Mouse (Mus musculus) G1E (cell line): ENCODE results near the gene Igfbp4. TPM values are rescaled to one million over a fixed set of nuclear protein-coding genes. Genes with fewer than 3 reads are reported as not detected.

Experiments
- ATAC-seq: 2 replicates; pipeline ENCODE4 v1.8.0; 2016; ENCODE audit warnings: mild to moderate bottlenecking; ENCODE audit not compliant: insufficient number of reproducible peaks, poor library complexity, low FRiP score, severe bottlenecking; ENCODE audit errors: extremely low read depth
- DNase-seq: peaks from one replicate; pipeline ENCODE4 v3.0.0; 2012; ENCODE audit warnings: low spot score
- H3K27me3 ChIP-seq: 2 replicates; pipeline ENCODE4 v1.6.1; 2012; ENCODE audit warnings: mild to moderate bottlenecking, low read length, inconsistent platforms; ENCODE audit not compliant: insufficient read depth
- H3K36me3 ChIP-seq: replicated peaks from 2 replicates; pipeline ENCODE3; 2012; ENCODE audit warnings: mild to moderate bottlenecking, inconsistent platforms
- H3K4me1 ChIP-seq: 2 replicates; pipeline ENCODE4 v1.6.1; 2012; ENCODE audit warnings: low read depth, low read length, inconsistent platforms, mixed read lengths; ENCODE audit not compliant: insufficient read depth
- H3K4me3 ChIP-seq: 2 replicates; pipeline ENCODE4 v1.5.1; 2012; ENCODE audit warnings: low read depth, mild to moderate bottlenecking, inconsistent platforms, low read length, moderate library complexity, mixed read lengths
- H3K9me3 ChIP-seq: replicated peaks from 2 replicates; pipeline ENCODE4 v1.6.1; 2012; ENCODE audit warnings: inconsistent platforms
- CTCF ChIP-seq: IDR thresholded peaks from 2 replicates; pipeline ENCODE4 v1.5.1; 2012; ENCODE audit warnings: low read depth, low read length, inconsistent platforms, mixed read lengths
- GATA1 ChIP-seq: IDR thresholded peaks from 2 replicates; pipeline ENCODE4 v1.6.1; 2012; ENCODE audit warnings: borderline replicate concordance, low read length, inconsistent platforms, mixed read lengths
- GATA2 ChIP-seq: IDR thresholded peaks from 2 replicates; pipeline ENCODE4 v1.6.1; 2012; ENCODE audit warnings: low read depth, low read length, inconsistent platforms, borderline replicate concordance
- POLR2AphosphoS5 ChIP-seq: IDR thresholded peaks from 2 replicates; pipeline ENCODE4 v1.6.1; 2012; ENCODE audit warnings: low read depth, low read length, inconsistent platforms; ENCODE audit not compliant: insufficient replicate concordance
- TAL1 ChIP-seq: conservative IDR thresholded peaks from 2 replicates; pipeline ENCODE4 v1.6.1; 2012; ENCODE audit warnings: low read depth, low read length, inconsistent platforms, mixed read lengths
- polyA plus RNA-seq: library from polyadenylated mRNA; stranded (reverse); fragments of >175 nt; gene quantifications from 2 replicates; pipeline ENCODE4 v1.2.3, GENCODE M21; 2012
- total RNA-seq, 2 experiments: library from RNA; stranded (forward) in 1 of 2; stranded (reverse) in 1 of 2; fragments of 200-1000 nt in 1 of 2; fragments of >200 nt in 1 of 2; fragmentation: Nextera tagmentation in 1 of 2; gene quantifications; 2 replicates each; pipeline ENCODE4 v1.2.3; 2014 to 2017

Igfbp4 gene
- total and polyA plus RNA-seq, 3 experiments = 0.98 to 2.2 TPM; not detected in 1

GRCm38 (mm10) chr11:99045159-99045889 is 4.3 kb downstream of the Igfbp4 start:
- Histone ChIP-seq H3K4me1 (peaks cover 16% of the 10 kb centered on the region), H3K9me3 (no peaks in the 10 kb centered on the region; the same call in 1 of the 2 replicates), H3K4me3 (no peak overlapping the region), H3K36me3 (peaks cover 2% of the 10 kb centered on the region), H3K27me3 (peaks cover 89% of the 10 kb centered on the region)
- DNase-seq (no peak), ATAC-seq (no peak)
- TF ChIP-seq GATA1 (no peak), GATA2 (no peak), POLR2AphosphoS5 (no peak), CTCF (no peak), TAL1 (no peak)

DNA sequence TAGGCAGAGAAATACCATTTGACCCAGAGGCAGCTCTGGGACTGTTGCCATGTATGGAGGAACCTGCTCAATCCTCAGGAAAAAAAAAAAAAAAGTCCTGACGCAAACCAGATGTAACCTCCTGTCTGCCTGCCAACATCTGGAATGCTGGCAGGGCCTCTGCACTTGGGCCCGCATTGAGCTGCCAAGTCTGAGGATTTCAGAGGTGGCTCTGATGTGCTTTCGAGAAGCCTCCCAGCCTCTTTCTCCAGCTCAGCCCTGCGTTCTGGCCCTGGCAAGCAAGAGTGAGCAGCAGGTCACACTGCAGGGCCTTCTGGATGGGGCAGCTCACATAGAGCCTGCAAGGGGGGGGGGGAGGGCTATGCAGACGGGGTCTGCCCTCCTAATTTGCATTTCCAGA is 6.1 kb downstream of the Igfbp4 start:
- Histone ChIP-seq H3K4me3 (no peak overlapping the region), H3K4me1 (no peaks in the 10 kb centered on the region), H3K36me3 (peaks cover 2% of the 10 kb centered on the region), H3K9me3 (no peaks in the 10 kb centered on the region), H3K27me3 (peaks cover 84% of the 10 kb centered on the region)
- TF ChIP-seq GATA2 (no peak), GATA1 (no peak), POLR2AphosphoS5 (no peak), TAL1 (no peak), CTCF (no peak)
- no peak for ATAC-seq
- no peak for DNase-seq

GRCm38 (mm10) chr11:99047643-99048042 is 6.6 kb downstream of the Igfbp4 start:
- no peak overlapping the region for H3K4me3 ChIP-seq
- peaks cover 81% of the 10 kb centered on the region for H3K27me3 ChIP-seq
- H3K36me3 ChIP-seq = peaks cover 2% of the 10 kb centered on the region
- TF ChIP-seq CTCF = no peak
- no peak for TF ChIP-seq GATA1
- TF ChIP-seq POLR2AphosphoS5 = no peak
- no peak for TF ChIP-seq TAL1
- TF ChIP-seq GATA2 = no peak
- no peaks in the 10 kb centered on the region for H3K4me1 ChIP-seq
- H3K9me3 ChIP-seq = no peaks in the 10 kb centered on the region
- no peak for ATAC-seq
- no peak for DNase-seq

DNA sequence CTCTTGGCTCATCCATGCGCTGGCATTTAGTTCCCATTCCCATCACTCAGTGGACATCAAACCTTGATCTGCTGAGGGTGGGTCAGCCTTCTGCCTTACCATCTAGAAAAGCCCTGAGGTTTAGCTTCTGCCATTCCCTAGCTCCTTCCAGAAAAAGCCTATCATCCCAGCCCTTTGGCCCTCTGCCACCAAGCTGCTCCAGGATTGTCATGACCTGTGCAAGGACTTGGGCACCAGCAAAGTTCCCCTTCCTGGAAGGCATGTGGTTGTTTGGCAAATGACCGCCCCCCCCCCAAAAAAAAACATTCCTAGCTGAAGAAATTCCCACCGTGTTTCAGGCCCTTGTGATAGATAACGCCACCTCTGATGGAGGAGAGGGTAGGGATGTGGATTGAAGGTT is 14.1 kb downstream of the Igfbp4 start:
- no peak for ATAC-seq
- Histone ChIP-seq H3K4me1 (peaks cover 4% of the 10 kb centered on the region), H3K9me3 (peaks cover 3% of the 10 kb centered on the region; the same call in 1 of the 2 replicates), H3K27me3 (peaks cover 53% of the 10 kb centered on the region), H3K36me3 (no peaks in the 10 kb centered on the region), H3K4me3 (no peak overlapping the region)
- DNase-seq = no peak
- no peak for TF ChIP-seq TAL1
- no peak for TF ChIP-seq GATA2
- no peak for TF ChIP-seq GATA1
- no peak for TF ChIP-seq CTCF
- no peak for TF ChIP-seq POLR2AphosphoS5

- Histone ChIP-seq H3K4me1 (peaks cover 6% of the 10 kb centered on the region), H3K4me3 (no peak overlapping the region), H3K9me3 (peaks cover 3% of the 10 kb centered on the region; the same call in 1 of the 2 replicates), H3K27me3 (peaks cover 57% of the 10 kb centered on the region), H3K36me3 (no peaks in the 10 kb centered on the region)
- ATAC-seq = no peak
- DNase-seq = no peak
- TF ChIP-seq CTCF (no peak), TAL1 (no peak), GATA2 (no peak), POLR2AphosphoS5 (no peak), GATA1 (no peak)
These were observed 14.8 kb downstream of the Igfbp4 start for GRCm38 (mm10) chr11:99055571-99056452.

GRCm38 (mm10) chr11:99060435-99060834 is 19.4 kb downstream of the Igfbp4 start:
- Histone ChIP-seq H3K36me3 (no peaks in the 10 kb centered on the region), H3K27me3 (peaks cover 50% of the 10 kb centered on the region), H3K9me3 (peaks cover 3% of the 10 kb centered on the region; the same call in 1 of the 2 replicates), H3K4me1 (peaks cover 24% of the 10 kb centered on the region), H3K4me3 (no peak overlapping the region)
- TF ChIP-seq GATA2 (no peak), POLR2AphosphoS5 (no peak), CTCF (no peak), TAL1 (no peak), GATA1 (no peak)
- no peak for DNase-seq
- ATAC-seq = no peak
